Mouse (Mus musculus): Measurements from ENCODE around the gene Gm45623.

- TF ChIP-seq CTCF (IDR thresholded peaks at IDR 0.05; ENCODE audit: control insufficient read depth, insufficient read depth, low read length) (no peak), POLR2A (IDR thresholded peaks at IDR 0.05; ENCODE audit: borderline replicate concordance, control insufficient read depth, low read depth, low read length) (no peak)
These were observed 41.9 kb upstream of the Gm45623 start for GRCm38 (mm10) chr13:56795501-56795900.
